Mouse (Mus musculus): ENCODE measurements around the gene Itga8. TPM values are rescaled to one million over a fixed set of nuclear protein-coding genes. Genes with fewer than 3 reads are reported as not detected.
A peak's percentile ranks its signal among the peaks of the same experiment; 100 is the strongest.

The Itga8 gene
- total RNA-seq, 4 experiments from 2014 or later: 9.1 to 9.3 (median 9.2) TPM

DNA sequence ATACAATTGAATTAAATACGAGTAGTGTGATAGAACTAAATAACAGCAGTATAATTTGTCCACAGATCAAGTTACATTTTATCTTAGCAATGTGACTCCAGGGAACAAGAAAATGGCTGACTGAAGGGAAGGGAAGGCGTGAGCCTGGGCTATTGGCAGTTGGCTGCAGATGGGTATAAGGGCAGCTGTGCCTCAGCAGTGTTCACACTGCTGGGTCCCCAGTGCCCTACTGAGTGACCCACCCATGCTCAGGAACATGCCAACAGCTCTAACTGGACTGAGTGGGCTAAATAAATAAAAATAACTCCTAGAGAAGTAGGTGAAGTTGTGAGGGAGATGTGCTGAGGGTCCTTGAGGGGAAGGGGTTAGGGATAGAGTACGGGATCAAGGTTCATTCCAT lies 103.5 kb downstream of the Itga8 start:
- DNase-seq (ENCODE audit: low spot score in 2 of 2): no peak

DNA sequence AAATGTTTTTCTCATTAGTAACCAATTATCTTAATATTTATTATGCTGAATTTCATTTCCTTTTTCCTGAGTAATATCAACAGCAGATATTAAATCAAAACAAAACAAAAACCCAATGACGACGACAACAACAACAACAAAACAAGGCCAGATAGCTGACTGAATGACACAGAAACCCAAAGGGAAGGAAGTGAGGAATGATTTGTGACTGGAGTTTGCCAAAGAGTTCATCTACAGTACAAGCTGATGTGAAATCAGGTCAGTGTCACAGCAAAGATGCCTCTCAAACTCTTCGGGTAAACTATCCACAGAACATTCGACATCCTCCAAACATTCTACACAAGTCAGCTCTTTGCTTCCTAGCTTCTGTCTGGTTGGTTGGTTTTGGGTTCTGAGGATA lies 104.0 kb downstream of the Itga8 start:
- no peak for DNase-seq (ENCODE audit: low spot score in 2 of 2)

DNA sequence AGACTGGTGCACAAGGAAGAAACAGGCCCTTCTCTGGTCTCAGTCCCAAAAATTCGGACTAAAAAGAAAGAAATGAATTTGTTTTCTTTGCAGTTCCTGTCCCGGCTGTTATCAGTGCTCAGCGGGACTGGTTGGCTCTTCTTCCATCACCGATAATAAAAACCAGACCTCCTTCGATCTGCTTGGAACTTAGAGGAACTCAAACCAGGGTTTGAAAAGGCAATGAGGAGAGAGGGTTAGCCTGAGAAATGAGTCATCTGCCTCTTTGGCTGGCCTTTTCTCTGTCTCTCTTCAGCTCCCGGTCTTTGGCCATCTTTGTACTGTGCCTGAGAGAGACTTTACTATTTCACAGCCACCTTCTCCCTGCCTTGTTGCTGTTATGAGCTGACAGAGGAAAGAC lies 112.7 kb downstream of the Itga8 start:
- DNase-seq (ENCODE audit: low spot score in 2 of 2): no peak

DNA sequence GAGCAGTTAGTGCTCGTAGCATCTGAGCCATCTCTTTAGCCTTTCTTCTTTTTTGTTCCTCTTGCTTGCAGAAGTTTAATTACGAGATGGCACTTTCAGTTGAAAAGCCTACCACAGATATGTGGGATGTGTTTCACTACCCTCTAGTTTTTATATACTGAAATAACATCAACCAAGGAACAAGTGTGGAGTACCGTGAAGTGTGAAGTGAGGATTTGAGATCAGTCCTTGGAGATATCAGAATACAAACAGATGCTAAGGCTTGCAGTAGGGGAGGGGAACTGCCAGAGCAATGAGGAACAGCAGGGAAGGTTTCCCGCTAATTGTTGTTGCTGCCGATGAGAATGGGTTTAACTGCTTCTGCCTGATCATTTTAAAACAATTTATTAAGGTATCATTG lies 114.1 kb downstream of the Itga8 start:
- peak in 1 of 2 experiments; percentile 31 for DNase-seq (ENCODE audit: low spot score in 2 of 2)

DNA sequence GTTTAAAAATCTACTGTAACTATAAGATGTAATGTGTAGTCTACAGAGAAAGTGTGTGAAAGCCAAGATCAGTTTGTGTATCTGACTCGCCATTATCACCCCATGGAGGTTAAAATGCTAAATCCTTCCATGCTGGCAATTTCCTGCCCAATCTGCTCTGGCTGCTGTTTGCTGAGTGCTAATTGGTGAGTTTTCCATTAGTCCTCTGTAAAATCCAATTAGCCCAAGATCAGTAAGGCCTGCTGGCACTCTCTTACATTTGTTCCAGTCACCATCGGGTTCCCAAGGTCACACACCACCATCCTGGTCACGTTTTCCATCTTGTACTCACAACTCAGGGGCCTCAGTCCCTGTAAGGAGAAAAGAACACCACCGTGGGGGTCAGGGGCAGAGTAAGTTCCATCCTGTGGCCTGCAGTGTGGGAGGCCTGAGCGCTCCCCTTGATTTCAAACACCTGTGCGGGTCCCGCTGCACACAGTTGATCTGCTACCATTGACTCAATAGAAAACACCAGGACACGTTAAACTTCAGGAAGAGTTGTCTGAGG lies 119.2 kb downstream of the Itga8 start:
- no peak for DNase-seq (ENCODE audit: low spot score in 2 of 2)

DNA sequence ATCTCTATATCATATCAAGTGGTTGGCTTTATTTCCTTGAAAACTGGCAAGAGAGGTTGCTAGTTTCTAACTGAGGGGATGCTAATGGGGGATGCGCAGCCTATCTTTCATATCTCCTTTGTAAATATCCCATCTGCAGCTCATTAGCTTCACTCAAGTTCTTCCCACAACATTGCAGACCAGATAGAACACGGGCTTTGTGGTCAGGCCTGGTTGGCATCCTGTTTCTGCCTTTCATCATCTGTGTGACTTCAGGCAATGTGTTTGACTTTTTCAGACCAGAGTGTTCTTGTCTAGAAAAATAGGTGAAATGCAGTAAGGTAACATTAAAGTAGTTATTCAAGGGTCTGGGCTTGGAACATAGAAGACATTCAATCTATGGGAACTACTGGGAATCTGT lies 121.1 kb downstream of the Itga8 start:
- DNase-seq (ENCODE audit: low spot score in 2 of 2): no peak

DNA sequence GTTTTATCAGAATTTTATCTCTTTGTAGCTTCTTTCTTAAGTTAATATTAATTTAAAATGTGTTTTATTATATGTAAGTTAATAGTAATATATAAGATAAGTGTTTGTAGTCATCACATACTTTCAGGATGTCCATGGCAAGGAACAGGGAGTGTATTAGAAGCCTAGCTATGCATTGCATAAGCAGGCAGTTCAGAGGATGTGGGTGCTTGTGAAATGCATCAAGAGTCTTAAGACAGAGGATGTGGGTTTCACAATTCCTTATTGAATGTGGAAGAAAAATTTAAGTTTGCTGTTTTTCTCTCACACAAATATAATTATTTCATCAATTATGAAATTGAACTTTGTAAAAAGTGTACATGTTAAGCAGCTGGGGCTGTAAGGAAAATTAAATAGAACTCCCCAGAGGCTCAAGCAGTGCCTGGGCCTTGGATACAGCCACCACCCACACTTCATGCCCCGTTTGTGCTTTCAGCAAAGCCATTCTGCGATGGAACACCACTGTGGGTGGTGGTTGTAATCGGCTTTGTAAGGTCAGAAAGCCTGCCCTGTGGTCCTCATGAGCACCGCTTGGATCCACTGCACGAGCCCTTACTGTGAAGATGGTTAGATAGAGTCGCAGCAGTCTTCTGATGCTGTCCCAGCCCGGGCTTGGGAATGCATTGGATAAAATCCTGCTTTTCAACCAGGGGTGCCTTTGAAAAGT lies 126.8 kb downstream of the Itga8 start:
- DNase-seq (ENCODE audit: low spot score in 2 of 2): no peak

DNA sequence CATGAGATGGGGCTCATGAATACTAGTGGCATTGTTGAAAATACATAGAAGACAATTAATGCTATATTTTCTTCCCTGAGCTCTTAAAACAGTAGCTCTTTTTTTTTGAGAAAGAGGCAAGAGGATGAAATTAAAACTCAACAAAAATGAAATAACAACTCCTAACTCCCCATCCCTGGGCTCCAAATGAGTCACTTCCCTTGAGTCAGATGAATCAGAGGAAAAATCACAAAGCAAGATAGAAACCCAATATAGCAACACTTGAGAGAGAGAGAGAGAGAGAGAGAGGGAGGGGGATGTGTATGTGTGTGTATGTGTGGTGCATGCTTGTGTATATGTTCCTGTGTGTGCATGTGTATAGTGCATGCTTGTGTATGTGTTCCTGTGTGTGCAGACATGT lies 131.5 kb downstream of the Itga8 start:
- no peak for DNase-seq (ENCODE audit: low spot score in 2 of 2)

DNA sequence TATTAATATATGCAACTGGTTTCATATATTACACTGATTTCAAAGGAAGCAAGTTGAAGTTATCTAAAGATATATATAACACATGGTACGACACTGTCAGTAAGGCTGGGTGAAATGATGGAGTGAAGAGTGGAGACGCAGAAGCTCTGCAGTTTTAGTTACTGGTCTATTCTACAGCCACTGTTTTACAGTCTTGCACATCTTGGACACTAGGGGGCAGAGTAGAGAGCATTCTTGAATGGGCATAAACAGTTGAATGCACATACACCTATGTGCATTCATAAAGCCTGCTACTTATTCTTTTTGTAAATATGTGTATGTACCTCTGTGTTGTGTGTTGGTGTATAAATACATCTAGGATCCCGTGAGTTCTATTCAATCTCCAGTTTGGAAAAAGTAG lies 141.2 kb downstream of the Itga8 start:
- DNase-seq (ENCODE audit: low spot score in 2 of 2): no peak

DNA sequence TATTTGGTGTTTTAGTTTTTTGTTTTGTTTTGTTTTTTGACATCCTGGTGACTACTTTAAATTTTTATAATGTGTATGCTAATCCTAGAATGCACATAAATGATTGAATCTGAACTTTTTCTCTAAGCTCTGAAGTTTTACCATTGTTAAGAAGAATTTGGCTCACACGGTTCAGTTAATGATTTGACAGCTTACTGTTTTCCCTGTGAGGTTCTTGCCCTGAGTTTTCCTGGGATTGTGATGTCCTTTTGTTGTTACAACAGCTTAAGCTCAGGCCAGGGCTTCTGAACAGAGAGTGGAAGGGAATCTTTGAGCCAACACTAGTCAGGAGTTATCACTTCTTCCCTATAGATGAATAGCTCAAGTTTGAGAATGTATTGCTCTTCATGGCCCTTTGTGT lies 144.7 kb downstream of the Itga8 start:
- no peak for DNase-seq (ENCODE audit: low spot score in 2 of 2)

DNA sequence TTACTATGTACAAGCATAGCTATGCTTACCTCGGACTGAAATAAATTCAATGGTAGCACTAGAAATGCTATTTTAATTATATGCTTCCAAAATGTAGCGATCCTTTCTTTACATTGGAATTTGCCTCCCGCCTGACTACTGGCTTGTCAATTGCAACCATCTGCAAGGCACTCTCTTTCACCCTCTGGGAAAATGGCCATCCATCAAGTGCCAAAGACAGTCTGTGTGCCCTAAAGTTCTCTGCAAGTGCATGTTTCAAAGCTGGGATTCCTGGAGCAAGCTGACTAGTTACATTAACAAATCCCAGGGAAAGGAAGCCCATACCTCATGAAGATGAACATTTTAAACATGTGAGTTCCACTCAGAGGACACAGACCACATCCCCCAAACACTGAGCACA lies 145.3 kb downstream of the Itga8 start:
- DNase-seq (ENCODE audit: low spot score in 2 of 2): no peak

DNA sequence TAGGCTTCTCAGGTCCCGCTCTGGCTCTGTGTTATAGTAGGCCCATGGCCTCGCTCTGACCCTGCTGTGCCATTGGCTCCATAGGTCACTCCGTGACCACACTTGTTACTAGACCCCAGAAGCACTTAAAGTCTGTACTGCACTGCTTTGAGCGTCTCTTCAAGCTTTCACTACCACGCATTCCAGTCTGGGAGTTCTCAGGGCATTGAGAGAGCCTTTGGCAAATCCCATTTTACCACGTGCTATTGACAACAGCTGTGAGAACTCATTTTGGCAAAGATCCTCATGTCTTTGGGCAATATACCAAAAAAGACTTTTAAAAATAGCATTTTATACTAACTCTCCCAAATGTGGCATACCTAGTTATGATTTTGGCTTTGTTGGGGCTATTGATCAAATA lies 147.0 kb downstream of the Itga8 start:
- no peak for DNase-seq (ENCODE audit: low spot score in 2 of 2)

DNA sequence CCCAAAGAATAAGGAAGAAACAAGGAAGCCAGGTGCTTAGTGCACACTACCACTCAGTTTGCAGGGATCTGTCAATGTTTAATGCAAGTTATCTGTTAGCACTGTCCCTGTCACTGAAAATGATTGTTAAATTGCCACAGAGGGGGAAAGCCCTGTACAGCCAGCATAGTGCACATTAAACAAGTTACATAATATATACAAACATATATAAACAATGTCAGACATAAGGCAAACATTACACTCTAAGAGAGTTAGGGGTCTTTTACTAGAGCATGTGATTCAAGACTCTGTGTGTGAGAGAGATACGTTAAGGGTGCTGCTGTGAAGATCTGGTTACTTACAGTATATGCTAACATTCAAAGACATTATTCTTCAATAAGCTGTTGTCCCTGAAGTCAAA lies 148.2 kb downstream of the Itga8 start:
- no peak for DNase-seq (ENCODE audit: low spot score in 2 of 2)

DNA sequence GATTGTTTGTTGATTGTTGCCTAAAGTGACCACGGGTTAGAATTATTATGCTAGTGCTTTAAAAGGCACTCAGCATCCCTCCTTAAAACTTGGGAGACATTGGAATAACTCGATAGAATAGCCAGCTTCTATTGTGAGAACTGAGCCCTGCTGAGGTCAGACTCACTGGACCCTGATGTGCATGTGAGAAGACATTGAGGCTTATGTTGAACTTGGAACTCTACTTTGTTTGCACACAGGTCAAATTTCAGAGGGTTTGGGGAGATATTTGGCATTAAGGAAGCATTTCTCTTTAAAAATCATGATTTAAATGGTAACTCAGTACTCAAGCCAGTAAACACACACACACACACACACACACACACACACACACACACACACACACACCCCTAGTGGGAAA lies 153.8 kb downstream of the Itga8 start:
- DNase-seq (ENCODE audit: low spot score in 2 of 2): no peak

DNA sequence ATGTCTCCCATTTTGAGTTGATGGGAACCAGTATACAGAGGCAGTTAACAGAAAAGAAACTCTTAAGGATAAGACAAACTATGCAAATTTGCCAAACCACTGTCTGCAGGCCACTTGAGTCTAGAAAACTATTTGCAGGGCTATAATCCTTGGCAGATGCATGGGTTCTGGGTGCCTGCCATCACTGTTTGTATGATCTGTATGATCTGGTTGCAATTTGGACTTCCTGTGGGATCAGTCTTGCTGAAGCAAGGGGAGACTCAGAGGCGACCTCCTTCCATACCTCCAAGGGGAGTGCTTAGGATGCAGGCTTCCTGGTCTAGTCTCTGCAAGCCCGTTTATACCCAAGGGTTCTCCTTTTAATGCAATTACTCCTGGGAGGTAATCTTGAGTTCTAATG lies 155.1 kb downstream of the Itga8 start:
- DNase-seq (ENCODE audit: low spot score in 2 of 2): no peak

DNA sequence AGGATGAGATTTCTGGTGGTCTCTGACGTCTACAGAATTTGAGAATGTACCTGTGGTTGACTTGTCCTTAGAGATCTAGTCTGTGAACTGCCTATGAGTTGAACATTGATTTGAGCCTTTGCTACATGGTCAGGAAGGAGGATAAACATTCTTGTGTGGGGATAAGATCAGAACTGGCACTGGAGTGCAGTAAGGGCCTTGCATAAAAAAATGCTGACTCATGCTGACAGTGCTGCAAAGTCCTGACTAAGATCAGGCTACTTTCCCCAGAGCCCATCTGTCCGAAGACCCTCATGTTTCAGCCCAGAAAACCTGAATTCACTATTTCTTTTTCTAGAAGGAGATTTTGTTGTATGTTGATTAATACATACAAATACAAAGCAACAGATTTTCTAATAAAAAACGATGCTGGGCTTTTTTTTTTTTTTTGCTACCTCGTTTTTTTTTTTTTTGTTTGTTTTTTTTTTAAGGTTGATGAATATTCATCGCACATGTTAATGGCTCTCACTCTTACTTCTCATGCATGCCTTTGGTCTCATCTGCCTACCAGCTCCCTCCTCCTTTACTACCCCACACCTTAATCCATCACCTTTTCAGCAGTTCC lies 162.9 kb downstream of the Itga8 start:
- DNase-seq (ENCODE audit: low spot score in 2 of 2): no peak

DNA sequence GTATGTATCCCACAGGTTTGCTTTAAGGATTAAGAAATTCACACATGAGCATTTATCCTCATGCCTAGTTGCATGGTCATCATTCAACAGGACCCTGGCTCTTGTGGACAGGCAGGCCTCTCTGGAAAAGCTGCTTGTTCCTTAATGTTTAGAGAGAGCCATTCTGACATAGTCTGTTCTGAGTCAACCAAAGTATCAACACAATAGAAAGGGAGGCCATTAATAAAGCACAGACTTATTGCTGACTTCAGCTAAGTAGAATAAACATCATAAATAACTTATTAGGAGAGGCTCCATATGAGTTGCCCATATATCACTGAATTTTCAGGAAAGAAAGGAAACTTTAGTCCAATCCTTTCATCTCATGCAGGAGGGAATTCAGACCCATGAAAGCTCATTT lies 175.1 kb downstream of the Itga8 start:
- no peak for DNase-seq (ENCODE audit: low spot score in 2 of 2)

DNA sequence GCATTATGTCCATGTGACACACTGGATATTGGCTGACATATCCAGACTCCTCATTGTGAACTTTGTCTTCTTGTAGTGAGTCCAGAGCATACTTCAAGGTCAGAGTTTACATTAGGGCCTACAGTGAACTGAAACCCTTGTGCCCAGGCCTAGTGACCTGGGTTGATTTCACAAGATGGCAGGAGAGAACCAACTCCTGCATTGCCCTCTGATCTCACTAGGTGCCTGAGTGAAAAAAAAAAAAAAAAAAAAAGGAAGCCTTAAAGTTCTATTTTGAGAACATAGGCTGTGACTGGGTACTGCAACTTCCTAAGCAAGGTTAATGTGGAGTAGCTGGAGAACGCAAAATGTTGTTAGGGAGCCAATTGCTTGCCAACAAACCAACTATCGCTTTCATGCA lies 186.2 kb downstream of the Itga8 start:
- DNase-seq (ENCODE audit: low spot score in 2 of 2): no peak

DNA sequence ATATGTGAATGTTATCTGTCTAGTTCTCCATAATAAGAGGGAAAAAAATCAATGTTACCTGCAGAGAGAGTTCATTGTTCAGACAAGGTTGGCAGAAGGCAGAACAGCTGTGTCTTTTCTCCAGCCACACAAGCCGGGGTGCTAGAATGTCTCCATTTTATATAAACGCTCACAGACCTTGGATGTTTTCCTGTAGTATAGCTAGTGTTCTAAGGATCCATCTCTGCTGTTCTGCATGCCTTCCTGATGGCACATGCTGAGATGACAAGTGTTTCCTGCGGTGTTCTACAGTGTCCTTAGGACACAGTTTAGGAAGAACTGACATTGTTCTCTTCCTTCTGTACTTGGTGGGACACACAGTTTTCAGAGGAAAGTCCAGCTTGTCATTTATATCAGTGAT lies 192.4 kb downstream of the Itga8 start:
- DNase-seq (ENCODE audit: low spot score in 2 of 2): no peak

DNA sequence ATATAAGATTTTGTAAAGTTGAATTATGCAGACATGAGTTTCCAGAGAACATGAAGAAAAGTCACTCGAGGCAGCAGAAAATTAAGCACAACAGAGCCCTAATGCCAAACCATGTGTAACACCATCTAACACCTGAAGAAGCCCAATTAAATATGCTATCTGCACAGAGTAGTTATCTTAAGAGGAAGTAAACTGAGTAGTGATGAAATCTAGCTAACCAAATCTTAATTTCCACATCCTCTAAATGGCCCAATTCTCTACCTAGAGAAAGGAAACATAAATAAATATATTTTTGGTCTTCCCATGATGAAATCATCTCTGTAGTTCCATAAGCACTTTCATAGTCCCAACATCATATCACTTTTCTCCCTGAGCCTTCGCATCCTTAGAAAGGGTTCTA lies 193.4 kb downstream of the Itga8 start:
- no peak for DNase-seq (ENCODE audit: low spot score in 2 of 2)

DNA sequence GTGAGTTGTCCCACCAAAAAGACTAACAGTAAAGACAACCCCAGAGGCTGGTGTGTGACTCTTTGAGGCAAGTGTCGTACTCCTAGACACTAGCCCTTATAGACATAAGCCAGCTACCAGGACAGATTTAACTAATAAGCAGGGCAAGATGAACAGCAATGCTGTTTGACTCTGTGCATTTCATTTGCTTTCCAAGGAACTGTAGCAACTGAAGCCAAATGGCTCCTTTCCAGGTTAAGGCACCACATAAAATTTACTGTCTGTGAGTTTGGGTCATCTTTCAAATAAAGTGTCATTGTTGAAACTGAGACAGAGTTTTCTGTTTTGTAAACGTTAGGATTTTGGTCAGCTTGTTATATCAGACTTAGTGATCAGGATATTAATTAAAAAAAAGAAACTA lies 194.5 kb downstream of the Itga8 start:
- no peak for DNase-seq (ENCODE audit: low spot score in 2 of 2)

DNA sequence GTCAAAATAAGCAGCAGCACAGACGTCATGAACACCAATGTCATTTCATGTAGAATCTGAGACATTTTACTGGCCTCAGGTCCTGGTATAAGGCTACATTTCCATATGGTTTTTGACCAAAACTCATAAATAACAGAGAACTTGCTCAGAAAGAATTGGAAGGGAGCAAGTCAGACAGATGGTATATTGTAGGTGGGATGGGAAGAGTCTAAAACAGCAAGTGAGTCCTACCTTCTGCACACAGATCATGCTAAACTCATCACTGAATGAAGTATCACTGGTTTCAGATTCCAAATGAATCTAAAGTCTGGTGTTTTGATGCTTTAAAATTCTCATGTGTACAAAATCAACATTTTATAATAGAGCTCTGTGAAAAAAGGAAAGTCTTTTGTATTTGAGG lies 198.5 kb downstream of the Itga8 start:
- no peak for DNase-seq (ENCODE audit: low spot score in 2 of 2)
